Mouse (Mus musculus) heart, postnatal 0 days (tissue): ENCODE results near the gene Per2. TPM values are rescaled to one million over a fixed set of nuclear protein-coding genes. Genes with fewer than 3 reads are reported as not detected.

Experiments
- ATAC-seq: fragments of 200-750 bp; cut with Nextera tagmentation; 2 replicates; pipeline ENCODE4 v1.8.0; 2017; ENCODE audit warnings: low read depth, moderate number of reproducible peaks, moderate library complexity; ENCODE audit not compliant: insufficient read depth
- DNase-seq: peaks from one replicate; pipeline ENCODE4 v3.0.0-alpha.2; 2016; ENCODE audit warnings: low spot score
- H3K27ac ChIP-seq: fragments of 300-500 bp; sonication (generic); 2 replicates; pipeline ENCODE4 v1.5.1; 2014; ENCODE audit warnings: low read depth, mild to moderate bottlenecking
- H3K27me3 ChIP-seq: fragments of 300-500 bp; sonication (generic); 2 replicates; pipeline ENCODE4 v1.6.1; 2014; ENCODE audit warnings: low read length, mixed read lengths; ENCODE audit not compliant: control insufficient read depth, insufficient read depth
- H3K36me3 ChIP-seq: fragments of 300-500 bp; sonication (generic); replicated peaks from 2 replicates; pipeline ENCODE4 v1.6.1; 2014; ENCODE audit warnings: low read length, mixed read lengths; ENCODE audit not compliant: control insufficient read depth, insufficient read depth
- H3K4me1 ChIP-seq: fragments of 300-500 bp; sonication (generic); 2 replicates; pipeline ENCODE4 v1.6.1; 2014; ENCODE audit warnings: antibody characterized with exemption; ENCODE audit not compliant: control insufficient read depth, insufficient read depth
- H3K4me2 ChIP-seq: fragments of 300-500 bp; sonication (generic); 2 replicates; pipeline ENCODE4 v1.6.1; 2014; ENCODE audit warnings: low read depth, mild to moderate bottlenecking, low read length, moderate library complexity
- H3K4me3 ChIP-seq: fragments of 300-500 bp; sonication (generic); 2 replicates; pipeline ENCODE4 v1.5.1; 2014; ENCODE audit warnings: low read depth, low read length
- H3K9ac ChIP-seq: fragments of 300-500 bp; sonication (generic); replicated peaks from 2 replicates; pipeline ENCODE4 v1.6.1; 2014; ENCODE audit warnings: low read depth, low read length, mixed read lengths
- H3K9me3 ChIP-seq: fragments of 300-500 bp; sonication (generic); replicated peaks from 2 replicates; pipeline ENCODE4 v1.6.1; 2016; ENCODE audit warnings: low read length; ENCODE audit not compliant: control insufficient read depth
- CTCF ChIP-seq: IDR thresholded peaks from 2 replicates; pipeline ENCODE4 v1.5.1; 2016; ENCODE audit warnings: antibody characterized with exemption, control low read depth, low read depth
- EP300 ChIP-seq: IDR thresholded peaks from 2 replicates; pipeline ENCODE4 v1.6.1; 2016; ENCODE audit warnings: antibody characterized with exemption, low read depth
- whole genome bisulfite sequencing: fragments of 180-500 bp; shearing (Covaris S2); extraction: QIAGEN DNeasy Blood & Tissue Kit; methylation state at CpG from one replicate; pipeline ENCODE4 v1.1.7; 2014; 5-methylcytosine and 5-hydroxymethylcytosine counted together
- polyA plus RNA-seq: library from polyadenylated mRNA; unstranded; fragments of >200 nt; fragmentation: Nextera tagmentation; extraction: Ambion mirVana; gene quantifications from 2 replicates; pipeline ENCODE4 v1.2.1, GENCODE M21; 2015
- total RNA-seq: library from RNA; depleted of rRNA; stranded (reverse); fragments of >200 nt; gene quantifications from 2 replicates; pipeline ENCODE4 v1.2.3, GENCODE M21; 2014; ENCODE audit warnings: low replicate concordance

Per2 gene
- total and polyA plus RNA-seq, 2 experiments from 2014 or later: 3.3 to 14.0 TPM

DNA sequence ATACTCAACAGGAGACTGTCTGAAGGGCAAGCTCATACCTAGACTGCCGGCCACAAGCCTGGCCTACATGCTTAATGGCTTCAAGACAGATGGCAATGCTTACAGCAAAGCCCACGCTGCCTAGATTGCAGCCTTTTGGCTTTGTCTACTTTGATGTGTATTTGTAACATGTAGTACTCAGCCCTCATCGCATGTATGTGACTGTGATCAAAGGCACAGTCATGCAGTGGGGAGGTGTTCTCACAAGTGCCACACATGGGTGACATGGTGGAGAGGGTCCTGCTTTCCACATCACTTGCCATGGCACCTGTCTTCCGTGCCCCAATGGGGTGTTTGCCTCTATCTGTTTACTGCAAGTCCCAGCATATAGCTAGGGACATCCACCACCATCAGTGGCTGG is 12.6 kb downstream of the Per2 start:
- no peak for DNase-seq
- Histone ChIP-seq H3K9ac (no peak overlapping the region), H3K4me1 (peaks cover 57% of the 10 kb centered on the region), H3K9me3 (no peaks in the 10 kb centered on the region; the same call in 1 of the 2 replicates), H3K4me2 (no peak overlapping the region), H3K4me3 (no peak overlapping the region), H3K36me3 (peaks cover 61% of the 10 kb centered on the region), H3K27me3 (no peaks in the 10 kb centered on the region), H3K27ac (peak overlapping the region; percentile 85)
- 71% methylated on average over 4 of the region's 4 CpGs for WGBS
- TF ChIP-seq EP300: no peak
- no peak for TF ChIP-seq CTCF
- ATAC-seq: 0 out of 2 replicates have a peak, but pooled peaks have one; percentile 2

DNA sequence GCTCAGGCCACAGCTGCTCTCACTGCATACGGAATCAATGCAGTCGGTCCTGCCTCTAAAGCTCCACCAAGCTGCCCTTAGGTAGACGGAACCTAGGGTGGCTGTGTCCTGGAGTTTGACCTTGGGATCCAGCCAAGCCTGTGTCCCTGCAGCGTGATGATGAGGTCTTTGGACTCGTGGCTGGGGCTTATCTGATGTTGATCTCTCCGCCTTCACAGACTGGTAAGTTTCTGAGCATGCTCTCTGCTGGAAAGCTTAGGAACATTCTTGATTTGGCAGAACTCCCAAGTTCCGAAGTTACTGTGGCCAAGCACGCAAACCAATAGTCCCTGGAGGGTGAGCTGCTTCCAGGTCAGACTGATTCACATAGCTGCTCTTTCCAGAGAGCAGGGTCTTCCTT is 13.1 kb downstream of the Per2 start:
- TF ChIP-seq EP300: peak; percentile 82
- peak; percentile 7; the same call in 1 of the 2 replicates for TF ChIP-seq CTCF
- DNase-seq: peak; percentile 91
- no peaks in the 10 kb centered on the region for H3K27me3 ChIP-seq
- H3K27ac ChIP-seq: peak overlapping the region; percentile 85
- H3K4me3 ChIP-seq: no peak overlapping the region
- H3K4me2 ChIP-seq: no peak overlapping the region
- ATAC-seq: peak; percentile 71
- H3K4me1 ChIP-seq: peaks cover 52% of the 10 kb centered on the region
- peaks cover 62% of the 10 kb centered on the region for H3K36me3 ChIP-seq
- H3K9ac ChIP-seq: no peak overlapping the region
- WGBS: 8% methylated on average over 8 of the region's 8 CpGs
- H3K9me3 ChIP-seq: no peaks in the 10 kb centered on the region; the same call in 1 of the 2 replicates

DNA sequence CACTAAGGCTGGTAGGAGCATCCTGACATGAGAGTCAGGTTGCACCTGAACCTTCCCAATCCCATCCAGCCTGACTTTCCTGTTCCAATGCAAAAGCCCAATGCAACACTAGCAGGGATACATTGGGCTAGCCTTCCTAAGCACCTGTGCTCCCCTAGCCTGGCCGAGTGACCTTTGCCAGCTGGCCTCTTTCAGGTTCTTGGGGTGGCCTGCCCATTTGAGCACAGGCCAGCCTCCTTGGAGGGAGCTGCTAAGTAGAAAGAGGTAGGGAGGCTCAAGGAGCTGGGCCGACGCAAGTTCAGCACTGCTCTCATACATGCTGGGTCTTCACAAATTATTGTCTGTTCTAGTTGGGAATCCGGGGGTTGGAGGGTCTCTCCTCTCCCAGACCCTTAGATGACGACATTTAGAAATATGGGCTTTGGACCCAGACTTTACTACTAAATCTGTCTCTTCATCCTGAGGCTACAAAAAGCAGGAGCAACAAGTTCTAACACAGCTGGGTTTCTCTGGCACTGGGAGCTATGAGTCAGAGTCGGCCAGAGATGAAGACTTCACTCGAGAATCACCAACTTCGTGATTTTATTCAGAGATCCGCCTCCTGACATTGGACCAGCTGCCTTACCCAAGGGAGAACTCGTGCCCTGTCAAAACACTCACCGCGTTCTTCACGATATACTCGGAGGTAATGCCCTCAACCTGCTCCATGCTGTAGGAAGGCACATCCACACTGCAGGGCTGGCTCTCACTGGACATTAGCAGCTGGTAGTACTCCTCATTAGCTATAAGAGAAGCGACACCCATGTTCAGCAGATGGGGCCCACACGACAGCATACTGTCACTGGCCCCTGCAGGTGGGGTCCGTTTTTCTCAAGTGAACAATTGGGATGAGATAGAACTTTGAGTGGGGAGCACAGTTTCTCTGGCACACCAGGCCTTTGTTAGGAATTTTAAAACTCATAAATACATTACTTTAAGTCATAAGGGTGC is 14.0 kb downstream of the Per2 start:
- no peaks in the 10 kb centered on the region; the same call in 1 of the 2 replicates for H3K9me3 ChIP-seq
- WGBS: 84% methylated on average over 17 of the region's 17 CpGs
- H3K27ac ChIP-seq: peak overlapping the region; percentile 85
- TF ChIP-seq CTCF: no peak
- TF ChIP-seq EP300: no peak
- no peak overlapping the region for H3K4me3 ChIP-seq
- peaks cover 67% of the 10 kb centered on the region for H3K36me3 ChIP-seq
- DNase-seq (no peak), ATAC-seq (no peak)
- no peaks in the 10 kb centered on the region for H3K27me3 ChIP-seq
- no peak overlapping the region for H3K4me2 ChIP-seq
- H3K4me1 ChIP-seq: peaks cover 43% of the 10 kb centered on the region
- no peak overlapping the region for H3K9ac ChIP-seq

DNA sequence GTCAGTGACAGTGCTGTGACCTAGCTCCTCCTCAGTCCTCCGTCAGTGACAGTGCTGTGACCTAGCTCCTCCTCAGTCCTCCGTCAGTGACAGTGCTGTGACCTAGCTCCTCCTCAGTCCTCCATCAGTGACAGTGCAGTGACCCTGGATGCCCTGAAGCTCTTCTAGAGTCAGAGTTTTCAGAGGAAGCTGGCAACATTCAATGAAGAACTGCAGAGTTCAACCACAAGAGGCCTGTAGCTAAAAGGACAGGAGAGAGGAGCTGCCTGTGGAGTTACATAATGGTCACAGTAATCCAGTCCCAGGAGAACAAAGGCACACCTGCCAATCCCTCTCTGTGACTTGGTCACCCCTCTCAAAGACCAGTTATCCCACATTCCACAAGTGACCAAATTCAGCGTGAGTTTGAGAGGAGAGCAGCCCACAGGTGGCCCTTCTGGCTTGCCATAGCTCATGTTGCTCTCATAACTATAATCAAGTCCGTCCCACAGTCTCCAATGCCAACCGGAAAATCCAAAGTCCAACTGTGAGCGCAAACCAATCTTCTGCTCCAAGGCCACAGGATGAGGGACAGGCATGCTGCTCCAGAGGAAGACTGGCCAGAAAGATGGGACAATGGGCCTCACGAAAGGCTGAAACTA is 16.7 kb downstream of the Per2 start:
- no peaks in the 10 kb centered on the region; the same call in 1 of the 2 replicates for H3K9me3 ChIP-seq
- H3K4me1 ChIP-seq: peaks cover 18% of the 10 kb centered on the region
- no peaks in the 10 kb centered on the region for H3K27me3 ChIP-seq
- DNase-seq (no peak), ATAC-seq (no peak)
- peaks cover 79% of the 10 kb centered on the region for H3K36me3 ChIP-seq
- no peak overlapping the region for H3K4me2 ChIP-seq
- H3K9ac ChIP-seq: no peak overlapping the region
- H3K4me3 ChIP-seq: no peak overlapping the region
- H3K27ac ChIP-seq: no peak overlapping the region
- 92% methylated on average over 6 of the region's 7 CpGs for WGBS
- no peak for TF ChIP-seq CTCF
- TF ChIP-seq EP300: no peak

DNA sequence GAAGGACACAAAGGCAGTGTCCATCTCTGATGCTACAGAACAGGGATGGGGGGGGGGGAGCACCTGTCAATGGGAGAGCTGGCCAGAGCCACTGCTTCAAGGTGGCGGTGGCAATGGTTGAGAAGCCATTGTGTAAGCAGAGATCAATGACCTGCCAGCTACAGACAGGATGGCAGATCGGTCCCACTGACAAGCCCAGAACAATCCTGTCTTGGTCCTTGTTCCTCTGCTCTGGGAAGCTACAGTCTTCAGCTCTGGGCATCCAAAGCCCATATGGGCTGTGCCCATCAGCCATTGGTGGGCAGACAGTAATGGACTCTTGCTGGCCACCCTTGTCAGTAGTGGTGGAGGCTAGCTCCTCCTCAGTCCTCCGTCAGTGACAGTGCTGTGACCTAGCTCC is 17.3 kb downstream of the Per2 start:
- Histone ChIP-seq H3K4me1 (peaks cover 20% of the 10 kb centered on the region), H3K9ac (no peak overlapping the region), H3K27me3 (no peaks in the 10 kb centered on the region), H3K4me2 (no peak overlapping the region), H3K27ac (no peak overlapping the region), H3K36me3 (peaks cover 73% of the 10 kb centered on the region), H3K9me3 (no peaks in the 10 kb centered on the region), H3K4me3 (no peak overlapping the region)
- WGBS: 83% methylated on average over 3 of the region's 3 CpGs
- TF ChIP-seq EP300 (no peak), CTCF (no peak)
- ATAC-seq (no peak), DNase-seq (no peak)
